Mouse (Mus musculus) C2C12 (cell line): ENCODE measurements around the gene Obox6. TPM values are rescaled to one million over a fixed set of nuclear protein-coding genes. Genes with fewer than 3 reads are reported as not detected.

ENCODE experiments used
- H3K27me3 ChIP-seq: one replicate; pipeline ENCODE4 v1.6.1; 2011; ENCODE audit not compliant: control insufficient read depth, insufficient read depth, insufficient read length
- H3K36me3 ChIP-seq: one replicate; pipeline ENCODE4 v1.6.1; 2011; ENCODE audit not compliant: control insufficient read depth, insufficient read depth
- H3K4me3 ChIP-seq: one replicate; pipeline ENCODE4 v1.5.1; 2011; ENCODE audit warnings: mild to moderate bottlenecking, control low read depth; ENCODE audit not compliant: poor library complexity, insufficient read depth, severe bottlenecking
- H3K79me2 ChIP-seq: one replicate; pipeline ENCODE4 v1.6.1; 2011; ENCODE audit not compliant: control insufficient read depth, insufficient read depth
- H3K79me3 ChIP-seq: one replicate; pipeline ENCODE4 v1.6.1; 2011; ENCODE audit warnings: low read depth, control low read depth
- H3ac ChIP-seq: one replicate; pipeline ENCODE3; 2011; ENCODE audit warnings: low read depth; ENCODE audit not compliant: control insufficient read depth, insufficient read length
- CEBPB ChIP-seq: IDR thresholded peaks from one replicate; pipeline ENCODE4 v1.6.1; 2011; ENCODE audit warnings: low read depth, mild to moderate bottlenecking, control low read depth, moderate library complexity
- CTCF ChIP-seq: IDR thresholded peaks from one replicate; pipeline ENCODE4 v1.5.1; 2011; ENCODE audit not compliant: control insufficient read depth, insufficient read depth, insufficient read length
- FOSL1 ChIP-seq: IDR thresholded peaks from one replicate; pipeline ENCODE4 v1.8.0; 2011; ENCODE audit warnings: mild to moderate bottlenecking, low read length; ENCODE audit not compliant: poor library complexity, insufficient read depth, severe bottlenecking
- MAX ChIP-seq: IDR thresholded peaks from one replicate; pipeline ENCODE4 v1.6.1; 2011; ENCODE audit warnings: mild to moderate bottlenecking, control low read depth
- MYOD1 ChIP-seq: IDR thresholded peaks from one replicate; pipeline ENCODE4 v1.6.1; 2011; ENCODE audit warnings: low read depth; ENCODE audit not compliant: control insufficient read depth, insufficient read length
- MYOG ChIP-seq: IDR thresholded peaks from one replicate; pipeline ENCODE4 v1.6.1; 2011; ENCODE audit not compliant: control insufficient read depth, insufficient read length; ENCODE audit errors: extremely low read depth
- USF1 ChIP-seq: IDR thresholded peaks from one replicate; pipeline ENCODE4 v1.6.1; 2011; ENCODE audit warnings: low read depth, mild to moderate bottlenecking, control low read depth, moderate library complexity
- long read RNA-seq, 2 experiments: library from polyadenylated mRNA; unstranded; transcript quantifications; one replicate each; pipeline ENCODE4 v2.0.0; 2019 to 2020
- polyA plus RNA-seq: library from polyadenylated mRNA; unstranded; fragments of >200 nt; fragmentation: generic; extraction: Trizol; gene quantifications from one replicate; pipeline ENCODE4 v1.2.1, GENCODE M21; 2012; ENCODE audit warnings: missing spikeins

Gene Obox6
- polyA plus RNA-seq, result not detected
- long read RNA-seq, experiment 1, result 0 reads
- long read RNA-seq, experiment 2, result 0 reads

- Histone ChIP-seq H3ac (no peak within 1 kb of the TSS), H3K27me3 (no peaks in the 10 kb centered on the region), H3K36me3 (no peaks in the 10 kb centered on the region), H3K4me3 (no peak within 1 kb of the TSS), H3K79me2 (no peaks in the 10 kb centered on the region), H3K79me3 (no peaks in the 10 kb centered on the region)
- TF ChIP-seq CTCF, result no peak
- no peak for TF ChIP-seq MAX
- TF ChIP-seq MYOD1, result no peak
- TF ChIP-seq MYOG, result no peak
- no peak for TF ChIP-seq USF1
- TF ChIP-seq CEBPB, result no peak
- TF ChIP-seq FOSL1, result no peak
Observed at GRCm38 (mm10) chr7:15839578-15839977, at the start of gene Obox6. TSS of gene Obox6 (minus strand) at chr7:15839678.

GRCm38 (mm10) chr7:15884127-15884526 is 44.6 kb upstream of the Obox6 start:
- no peaks in the 10 kb centered on the region for H3K79me3 ChIP-seq
- no peaks in the 10 kb centered on the region for H3K27me3 ChIP-seq
- H3K79me2 ChIP-seq, result no peaks in the 10 kb centered on the region
- TF ChIP-seq MYOD1 (no peak), CTCF (no peak), MAX (no peak), FOSL1 (no peak), USF1 (no peak), CEBPB (no peak), MYOG (no peak)
- no peak overlapping the region for H3K4me3 ChIP-seq
- no peak overlapping the region for H3ac ChIP-seq
- no peaks in the 10 kb centered on the region for H3K36me3 ChIP-seq

DNA sequence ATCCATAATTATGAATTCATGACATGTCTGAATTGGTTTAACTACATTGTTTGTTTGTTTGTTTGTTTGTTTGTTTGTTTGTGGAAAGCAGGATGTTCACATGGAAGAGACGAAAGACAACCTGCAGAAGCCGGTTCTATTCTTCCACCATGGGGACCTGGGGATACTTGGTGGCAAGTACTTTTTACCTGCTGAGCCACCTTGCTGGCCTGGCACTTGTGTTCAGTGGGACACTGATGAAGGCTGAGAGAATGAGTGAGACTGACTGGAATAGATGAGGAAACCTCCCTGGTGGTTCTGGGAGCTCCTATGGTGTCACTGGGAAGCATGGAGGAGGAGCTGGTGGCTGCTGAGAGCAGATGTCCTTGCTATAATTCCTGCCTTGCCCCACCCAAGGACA is 42.8 kb upstream of the Obox6 start, which contains the start of gene Crxos:
Crxos (plus strand) TSS at position 301 of the 400 bp plus-strand sequence.
- TF ChIP-seq MYOG (no peak), CTCF (no peak), MAX (no peak), MYOD1 (no peak), USF1 (no peak), FOSL1 (no peak), CEBPB (no peak)
- Histone ChIP-seq H3K27me3 (no peaks in the 10 kb centered on the region), H3ac (no peak within 1 kb of the TSS), H3K36me3 (no peaks in the 10 kb centered on the region), H3K4me3 (no peak within 1 kb of the TSS), H3K79me2 (no peaks in the 10 kb centered on the region), H3K79me3 (no peaks in the 10 kb centered on the region)

DNA sequence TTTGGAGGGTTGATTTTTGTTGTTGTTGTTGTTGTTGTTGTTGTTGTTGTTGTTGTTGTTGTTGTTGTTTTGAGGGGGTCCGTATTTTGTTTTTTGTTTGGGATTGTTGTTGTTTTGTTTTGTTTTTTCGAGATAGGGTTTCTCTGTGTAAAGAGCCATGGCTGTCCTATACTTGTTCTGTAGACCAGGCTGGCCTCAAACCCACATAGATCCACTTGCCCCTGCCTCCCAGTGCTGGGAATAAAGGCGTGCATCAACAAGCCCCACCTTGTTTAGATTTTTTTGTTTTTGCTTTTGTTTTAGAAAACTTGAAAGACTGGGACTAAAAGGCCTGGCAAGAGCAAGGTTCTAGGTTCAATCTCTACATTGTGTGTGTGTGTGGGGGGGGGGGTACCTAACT is 42.4 kb upstream of the Obox6 start:
- H3K79me2 ChIP-seq, result no peaks in the 10 kb centered on the region
- no peaks in the 10 kb centered on the region for H3K27me3 ChIP-seq
- no peak overlapping the region for H3ac ChIP-seq
- H3K79me3 ChIP-seq, result no peaks in the 10 kb centered on the region
- H3K4me3 ChIP-seq, result no peak overlapping the region
- H3K36me3 ChIP-seq, result no peaks in the 10 kb centered on the region
- TF ChIP-seq CTCF (no peak), MYOG (no peak), CEBPB (no peak), FOSL1 (no peak), MAX (no peak), MYOD1 (no peak), USF1 (no peak)

- TF ChIP-seq MYOG, result no peak
- TF ChIP-seq CEBPB, result no peak
- no peak for TF ChIP-seq CTCF
- no peak for TF ChIP-seq MYOD1
- TF ChIP-seq USF1, result no peak
- TF ChIP-seq FOSL1, result no peak
- TF ChIP-seq MAX, result no peak
- no peaks in the 10 kb centered on the region for H3K79me2 ChIP-seq
Observed at GRCm38 (mm10) chr7:15881388-15881787, 41.9 kb upstream of the Obox6 start.

DNA sequence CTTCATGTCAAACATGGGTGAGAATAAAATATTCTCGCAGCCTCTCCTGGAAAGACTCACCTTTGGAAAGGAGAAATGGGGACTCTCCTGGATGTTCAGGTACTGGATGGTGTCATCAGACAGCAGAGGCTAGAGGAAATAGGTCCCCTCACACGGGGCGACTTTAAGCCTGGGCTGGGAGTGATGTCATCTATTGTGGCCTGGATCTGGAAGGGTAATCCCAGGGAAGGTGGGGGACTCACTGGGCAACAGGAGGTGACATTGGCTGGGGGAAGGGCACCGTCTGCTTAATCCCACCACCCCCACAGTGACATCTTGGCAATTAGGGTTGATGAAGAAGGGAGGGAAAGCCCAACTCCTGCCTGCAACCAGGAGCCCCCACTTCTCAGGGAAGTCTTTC is 40.3 kb upstream of the Obox6 start, which contains the start of gene Crx:
Crx (minus strand) TSS at position 213 of the 400 bp plus-strand sequence.
- Histone ChIP-seq H3K27me3 (peaks cover 7% of the 10 kb centered on the region), H3ac (no peak within 1 kb of the TSS), H3K79me3 (no peaks in the 10 kb centered on the region), H3K79me2 (no peaks in the 10 kb centered on the region), H3K36me3 (no peaks in the 10 kb centered on the region), H3K4me3 (no peak within 1 kb of the TSS)
- TF ChIP-seq MYOD1 (no peak), FOSL1 (no peak), USF1 (no peak), MAX (no peak), MYOG (no peak), CTCF (no peak), CEBPB (no peak)

More at GRCm38 (mm10) chr7:15881388-15881787, 41.9 kb upstream of the Obox6 start:
- Histone ChIP-seq H3K36me3 (no peaks in the 10 kb centered on the region), H3K27me3 (no peaks in the 10 kb centered on the region), H3ac (no peak overlapping the region), H3K79me3 (no peaks in the 10 kb centered on the region), H3K4me3 (no peak overlapping the region)
